Mouse (Mus musculus): ENCODE data around the gene Nap1l1. TPM values are rescaled to one million over a fixed set of nuclear protein-coding genes. Genes with fewer than 3 reads are reported as not detected.

The Nap1l1 gene
- 10 to 100 TPM; 99.0 to 99.9 TPM for polyA plus RNA-seq (2017; shearing (Covaris generic))

DNA sequence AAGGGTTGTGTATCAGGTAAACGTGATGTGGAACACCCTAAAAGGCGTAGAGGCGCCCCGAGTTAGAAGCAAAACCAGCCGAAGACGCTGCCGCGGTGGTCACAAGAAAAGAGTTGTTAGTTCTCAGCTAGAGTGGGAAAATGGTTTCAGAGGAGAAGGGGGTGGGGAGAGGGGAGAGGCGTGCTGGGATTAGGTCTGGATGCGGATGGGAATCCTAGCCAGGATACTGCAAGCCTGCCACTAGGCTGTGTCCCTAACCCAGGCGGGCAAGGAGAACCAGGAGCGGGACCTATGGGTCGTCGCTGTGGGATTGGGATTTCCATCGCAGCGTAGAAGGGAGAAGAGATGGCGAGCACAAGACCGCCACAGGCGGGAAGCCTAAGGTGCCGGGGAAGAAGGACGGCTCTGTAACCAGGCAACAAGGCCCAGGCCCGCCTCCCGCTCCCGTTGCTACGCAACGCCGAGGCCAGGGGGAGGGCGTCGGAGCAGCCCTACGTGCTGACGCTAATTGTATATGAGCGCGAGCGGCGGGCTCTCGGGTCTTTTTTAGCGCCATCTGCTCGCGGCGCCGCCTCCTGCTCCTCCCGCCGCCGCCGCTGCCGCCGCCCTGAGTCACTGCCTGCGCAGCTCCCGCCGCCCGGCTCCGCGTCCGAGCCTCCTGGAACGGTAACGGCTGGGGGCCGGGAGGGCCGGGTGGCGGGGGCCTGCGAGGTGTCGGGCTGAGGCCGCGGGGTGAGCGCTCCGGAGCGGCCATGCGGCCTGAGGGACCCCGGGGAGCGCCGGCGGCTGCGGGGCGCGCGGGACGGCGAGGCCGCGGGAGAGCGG lies at the start of gene Nap1l1:
Gene Nap1l1, plus strand, starts transcription at position 538 of the 825 bp plus-strand sequence.

DNA sequence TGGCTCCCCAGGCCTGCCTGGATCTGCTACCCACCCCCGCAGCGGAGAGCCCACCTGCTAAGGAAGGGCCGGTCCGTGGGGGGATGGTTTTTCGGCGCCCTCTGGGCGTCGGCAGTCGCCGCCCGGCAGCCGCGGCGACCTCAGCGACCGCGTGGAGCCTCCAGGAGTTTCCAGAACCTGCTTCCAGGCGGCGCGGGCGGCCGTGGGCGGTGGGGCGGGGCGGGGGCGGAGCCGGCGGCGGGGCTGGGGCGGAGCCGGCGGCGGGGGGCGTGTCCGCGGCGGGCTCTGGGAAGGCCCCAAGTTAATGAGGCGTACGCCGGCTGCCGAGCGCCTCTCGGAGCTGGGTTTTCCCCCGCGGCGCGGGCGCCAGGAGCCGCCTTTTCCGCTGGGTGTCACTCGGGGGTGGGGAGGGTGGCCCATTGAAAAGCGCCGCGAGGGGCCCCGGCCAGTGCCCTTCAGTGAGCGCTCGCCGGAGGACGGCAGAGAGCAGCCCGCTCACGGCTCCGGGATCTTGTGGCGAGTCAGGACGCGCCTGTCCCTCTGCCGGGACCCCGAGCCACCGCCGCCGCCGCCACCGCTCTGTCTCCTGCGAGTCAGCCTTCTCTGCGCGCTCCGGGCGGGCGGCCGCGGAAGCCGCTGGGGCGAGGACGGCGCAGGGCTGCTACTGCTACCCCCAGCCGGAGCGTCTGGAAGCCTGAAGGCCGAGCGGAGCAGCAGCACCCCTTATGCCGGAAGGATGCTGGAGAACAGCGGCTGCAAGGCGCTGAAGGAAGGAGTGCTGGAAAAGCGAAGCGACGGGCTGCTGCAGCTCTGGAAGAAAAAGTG lies 33.3 kb downstream of the Nap1l1 start, which contains the start of gene Phlda1:
Gene Phlda1, plus strand, starts transcription at position 186 of the 825 bp plus-strand sequence.

Other genes starting within 250 kb of the Nap1l1 start
- 1 to 10 TPM; 1.1 to 1.4 TPM for gene Bbs10, start 174.5 kb upstream of the Nap1l1 start, polyA plus RNA-seq (2017; shearing (Covaris generic))
- 10 to 100 TPM; 12.3 to 24.6 TPM for gene Phlda1, start 33.1 kb downstream of the Nap1l1 start, polyA plus RNA-seq (2017; shearing (Covaris generic))

Data from activated CD4-positive, CD25-positive, alpha-beta regulatory T cell (primary cell).